Mouse (Mus musculus) heart, postnatal 0 days (tissue): ENCODE results near the gene Bcl7c. TPM values are rescaled to one million over a fixed set of nuclear protein-coding genes. Genes with fewer than 3 reads are reported as not detected.

Experiments used
- ATAC-seq: fragments of 200-750 bp; cut with Nextera tagmentation; 2 replicates; pipeline ENCODE4 v1.8.0; 2017; ENCODE audit warnings: low read depth, moderate number of reproducible peaks, moderate library complexity; ENCODE audit not compliant: insufficient read depth
- DNase-seq: peaks from one replicate; pipeline ENCODE4 v3.0.0-alpha.2; 2016; ENCODE audit warnings: low spot score
- H3K27ac ChIP-seq: fragments of 300-500 bp; sonication (generic); 2 replicates; pipeline ENCODE4 v1.5.1; 2014; ENCODE audit warnings: low read depth, mild to moderate bottlenecking
- H3K27me3 ChIP-seq: fragments of 300-500 bp; sonication (generic); 2 replicates; pipeline ENCODE4 v1.6.1; 2014; ENCODE audit warnings: low read length, mixed read lengths; ENCODE audit not compliant: control insufficient read depth, insufficient read depth
- H3K36me3 ChIP-seq: fragments of 300-500 bp; sonication (generic); replicated peaks from 2 replicates; pipeline ENCODE4 v1.6.1; 2014; ENCODE audit warnings: low read length, mixed read lengths; ENCODE audit not compliant: control insufficient read depth, insufficient read depth
- H3K4me1 ChIP-seq: fragments of 300-500 bp; sonication (generic); 2 replicates; pipeline ENCODE4 v1.6.1; 2014; ENCODE audit warnings: antibody characterized with exemption; ENCODE audit not compliant: control insufficient read depth, insufficient read depth
- H3K4me2 ChIP-seq: fragments of 300-500 bp; sonication (generic); 2 replicates; pipeline ENCODE4 v1.6.1; 2014; ENCODE audit warnings: low read depth, mild to moderate bottlenecking, low read length, moderate library complexity
- H3K4me3 ChIP-seq: fragments of 300-500 bp; sonication (generic); 2 replicates; pipeline ENCODE4 v1.5.1; 2014; ENCODE audit warnings: low read depth, low read length
- H3K9ac ChIP-seq: fragments of 300-500 bp; sonication (generic); replicated peaks from 2 replicates; pipeline ENCODE4 v1.6.1; 2014; ENCODE audit warnings: low read depth, low read length, mixed read lengths
- H3K9me3 ChIP-seq: fragments of 300-500 bp; sonication (generic); replicated peaks from 2 replicates; pipeline ENCODE4 v1.6.1; 2016; ENCODE audit warnings: low read length; ENCODE audit not compliant: control insufficient read depth
- CTCF ChIP-seq: IDR thresholded peaks from 2 replicates; pipeline ENCODE4 v1.5.1; 2016; ENCODE audit warnings: antibody characterized with exemption, control low read depth, low read depth
- EP300 ChIP-seq: IDR thresholded peaks from 2 replicates; pipeline ENCODE4 v1.6.1; 2016; ENCODE audit warnings: antibody characterized with exemption, low read depth
- WGBS: fragments of 180-500 bp; shearing (Covaris S2); extraction: QIAGEN DNeasy Blood & Tissue Kit; methylation state at CpG from one replicate; pipeline ENCODE4 v1.1.7; 2014; 5-methylcytosine and 5-hydroxymethylcytosine counted together
- polyA plus RNA-seq: library from polyadenylated mRNA; unstranded; fragments of >200 nt; fragmentation: Nextera tagmentation; extraction: Ambion mirVana; gene quantifications from 2 replicates; pipeline ENCODE4 v1.2.1, GENCODE M21; 2015
- total RNA-seq: library from RNA; depleted of rRNA; stranded (reverse); fragments of >200 nt; gene quantifications from 2 replicates; pipeline ENCODE4 v1.2.3, GENCODE M21; 2014; ENCODE audit warnings: low replicate concordance

The Bcl7c gene
- total and polyA plus RNA-seq, 2 experiments from 2014 or later, result 25.6 to 32.4 TPM

- Histone ChIP-seq H3K9ac (no peak overlapping the region), H3K27me3 (no peaks in the 10 kb centered on the region), H3K4me2 (no peak overlapping the region), H3K4me1 (peaks cover 10% of the 10 kb centered on the region; the same call in 1 of the 2 replicates), H3K4me3 (no peak overlapping the region), H3K27ac (no peak overlapping the region), H3K36me3 (0 out of 2 replicates have a peak, but pooled peaks cover 6% of the 10 kb centered on the region), H3K9me3 (no peaks in the 10 kb centered on the region)
- ATAC-seq (no peak), DNase-seq (no peak)
- 90% methylated on average over 13 of the region's 13 CpGs for WGBS
- no peak for TF ChIP-seq CTCF
- no peak for TF ChIP-seq EP300
Measured at GRCm38 (mm10) chr7:127680541-127680940, 28.2 kb downstream of the Bcl7c start.

DNA sequence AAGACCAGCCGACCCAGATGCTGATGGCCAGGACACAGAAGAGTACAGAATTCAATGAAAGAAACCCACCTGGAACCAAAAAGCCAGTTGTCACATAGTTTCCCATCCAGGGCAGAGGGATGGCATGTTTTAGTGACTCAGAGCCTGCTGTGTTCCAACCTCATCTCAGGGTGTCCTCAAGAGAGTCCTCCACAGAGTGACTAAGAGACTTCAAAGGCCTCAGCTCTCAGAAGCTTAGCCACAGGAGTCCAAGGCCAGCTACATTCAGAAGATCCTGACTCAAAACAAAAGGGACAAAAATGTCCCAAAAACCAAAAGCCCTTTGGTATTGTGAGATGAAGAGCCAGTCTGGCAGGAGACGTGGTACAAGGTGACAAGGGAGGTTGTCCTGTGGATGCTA is 29.9 kb downstream of the Bcl7c start:
- TF ChIP-seq EP300 (no peak), CTCF (no peak)
- H3K27ac ChIP-seq, result no peak overlapping the region
- H3K4me3 ChIP-seq, result no peak overlapping the region
- H3K27me3 ChIP-seq, result no peaks in the 10 kb centered on the region
- 0 out of 2 replicates have a peak, but pooled peaks cover 6% of the 10 kb centered on the region for H3K36me3 ChIP-seq
- H3K4me2 ChIP-seq, result no peak overlapping the region
- 89% methylated on average over 2 of the region's 2 CpGs for WGBS
- DNase-seq, result no peak
- no peak overlapping the region for H3K9ac ChIP-seq
- ATAC-seq, result no peak
- peaks cover 10% of the 10 kb centered on the region; the same call in 1 of the 2 replicates for H3K4me1 ChIP-seq
- H3K9me3 ChIP-seq, result no peaks in the 10 kb centered on the region

DNA sequence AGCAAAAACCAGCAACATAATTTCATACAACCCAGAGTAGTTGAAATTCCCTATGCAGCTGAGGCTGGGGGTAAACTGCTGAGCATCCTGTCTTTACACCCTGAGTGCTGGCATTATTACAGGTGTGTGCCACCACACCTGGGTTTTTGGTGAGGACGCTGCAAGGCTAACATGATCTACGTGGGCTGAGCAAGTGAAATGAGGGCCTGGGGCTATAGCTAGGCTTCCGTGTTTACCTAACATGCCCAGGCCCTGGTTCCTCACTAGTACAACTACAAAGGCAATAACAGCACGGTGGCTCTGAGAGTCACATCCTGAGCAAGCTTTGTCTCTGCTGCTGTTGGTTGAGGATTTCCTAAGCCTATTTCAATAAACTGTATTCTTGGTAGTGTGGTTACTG is 31.1 kb downstream of the Bcl7c start:
- ATAC-seq (no peak), DNase-seq (no peak)
- Histone ChIP-seq H3K9me3 (no peaks in the 10 kb centered on the region), H3K9ac (no peak overlapping the region), H3K4me3 (no peak overlapping the region), H3K27ac (no peak overlapping the region), H3K4me2 (no peak overlapping the region), H3K4me1 (peaks cover 10% of the 10 kb centered on the region; the same call in 1 of the 2 replicates), H3K27me3 (no peaks in the 10 kb centered on the region), H3K36me3 (0 out of 2 replicates have a peak, but pooled peaks cover 6% of the 10 kb centered on the region)
- WGBS, result 84% methylated on average over 4 of the region's 4 CpGs
- TF ChIP-seq EP300, result no peak
- TF ChIP-seq CTCF, result no peak

- no peak overlapping the region for H3K4me2 ChIP-seq
- no peak overlapping the region for H3K9ac ChIP-seq
- no peaks in the 10 kb centered on the region for H3K9me3 ChIP-seq
- H3K4me1 ChIP-seq, result peaks cover 6% of the 10 kb centered on the region; the same call in 1 of the 2 replicates
- H3K27me3 ChIP-seq, result no peaks in the 10 kb centered on the region
- ATAC-seq (no peak), DNase-seq (no peak)
- no peak overlapping the region for H3K27ac ChIP-seq
- TF ChIP-seq CTCF, result peak; percentile 45; the same call in 1 of the 2 replicates
- TF ChIP-seq EP300, result no peak
- H3K4me3 ChIP-seq, result no peak overlapping the region
- 69% methylated on average over 6 of the region's 6 CpGs for WGBS
- 0 out of 2 replicates have a peak, but pooled peaks cover 6% of the 10 kb centered on the region for H3K36me3 ChIP-seq
Measured at GRCm38 (mm10) chr7:127677077-127677476, 31.7 kb downstream of the Bcl7c start.

GRCm38 (mm10) chr7:127675391-127675811 is 33.3 kb downstream of the Bcl7c start:
- H3K4me2 ChIP-seq, result no peak overlapping the region
- no peak overlapping the region for H3K4me3 ChIP-seq
- H3K27ac ChIP-seq, result no peak overlapping the region
- ATAC-seq, result peak; percentile 60
- 0 out of 2 replicates have a peak, but pooled peaks cover 6% of the 10 kb centered on the region for H3K36me3 ChIP-seq
- DNase-seq, result no peak
- WGBS, result 67% methylated on average over 9 of the region's 9 CpGs
- no peak for TF ChIP-seq CTCF
- no peak overlapping the region for H3K9ac ChIP-seq
- H3K4me1 ChIP-seq, result no peaks in the 10 kb centered on the region
- H3K27me3 ChIP-seq, result no peaks in the 10 kb centered on the region
- no peaks in the 10 kb centered on the region for H3K9me3 ChIP-seq

DNA sequence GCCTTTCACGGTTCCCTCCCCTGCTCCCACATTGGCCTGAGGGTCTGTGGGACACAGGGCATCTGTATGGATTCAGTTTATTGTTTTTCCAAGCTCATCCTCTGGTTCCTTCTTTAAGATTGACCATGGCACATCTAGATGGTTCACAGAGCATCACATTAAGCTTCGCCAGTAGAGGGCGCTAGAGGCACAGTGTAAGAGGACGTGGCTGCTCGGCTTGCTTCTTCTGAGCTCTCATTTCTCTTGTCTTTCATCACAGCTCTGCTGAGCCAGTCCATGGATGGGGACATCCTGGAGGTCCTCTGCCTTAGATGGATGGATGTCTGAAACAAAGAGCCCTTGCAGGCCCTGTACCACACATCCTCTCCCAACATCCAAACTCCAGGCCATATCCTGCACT is 33.8 kb downstream of the Bcl7c start:
- no peak overlapping the region for H3K9ac ChIP-seq
- peak; percentile 98 for TF ChIP-seq CTCF
- no peak for TF ChIP-seq EP300
- 0 out of 2 replicates have a peak, but pooled peaks cover 6% of the 10 kb centered on the region for H3K36me3 ChIP-seq
- no peak overlapping the region for H3K4me3 ChIP-seq
- DNase-seq, result peak; percentile 89
- no peak overlapping the region for H3K4me2 ChIP-seq
- no peaks in the 10 kb centered on the region for H3K4me1 ChIP-seq
- ATAC-seq, result peak; percentile 85
- no peaks in the 10 kb centered on the region for H3K27me3 ChIP-seq
- under 1% methylated on average over 5 of the region's 5 CpGs for WGBS
- no peak overlapping the region for H3K27ac ChIP-seq
- H3K9me3 ChIP-seq, result no peaks in the 10 kb centered on the region
